Mouse (Mus musculus) neural tube, embryonic 12.5 days (tissue): Measurements from ENCODE around the gene Ccdc51. TPM values are rescaled to one million over a fixed set of nuclear protein-coding genes. Genes with fewer than 3 reads are reported as not detected.

Experiments used
- polyA plus RNA-seq: library from polyadenylated mRNA; unstranded; fragments of >200 nt; fragmentation: Nextera tagmentation; extraction: Ambion mirVana; gene quantifications from 2 replicates; pipeline ENCODE4 v1.2.1, GENCODE M21; 2016

The Ccdc51 gene
- polyA plus RNA-seq, 1 experiment from 2014 or later = 14.5 TPM

Other genes with a start within 250 kb of the Ccdc51 start
- 10.8 and 11.9 TPM in 2 replicates for gene Slc26a6, start 229.2 kb upstream of the Ccdc51 start, polyA plus RNA-seq
- gene Tmem89, start 167.9 kb upstream of the Ccdc51 start, polyA plus RNA-seq = not detected in 2 replicates
- gene Uqcrc1, start 145.9 kb upstream of the Ccdc51 start, polyA plus RNA-seq = 401 and 409 TPM in 2 replicates
- 1.6 and 1.9 TPM in 2 replicates for gene Col7a1, start 128.9 kb upstream of the Ccdc51 start, polyA plus RNA-seq
- not detected in 2 replicates for gene Ucn2, start 96.5 kb upstream of the Ccdc51 start, polyA plus RNA-seq
- gene Pfkfb4, start 90.7 kb upstream of the Ccdc51 start, polyA plus RNA-seq = 22.9 and 23.9 TPM in 2 replicates
- 44.4 and 45.0 TPM in 2 replicates for gene Shisa5, start 43.9 kb upstream of the Ccdc51 start, polyA plus RNA-seq
- gene Trex1, start 22.8 kb upstream of the Ccdc51 start, polyA plus RNA-seq = 8.9 and 10.6 TPM in 2 replicates
- 29.8 and 30.1 TPM in 2 replicates for gene Atrip, start 8.4 kb upstream of the Ccdc51 start, polyA plus RNA-seq
- 739 and 773 TPM in 2 replicates for gene Tma7, start 94 bp downstream of the Ccdc51 start, polyA plus RNA-seq
- 33.3 and 38.3 TPM in 2 replicates for gene Plxnb1, start 12.9 kb downstream of the Ccdc51 start, polyA plus RNA-seq
- gene Fbxw21, start 79.5 kb downstream of the Ccdc51 start, polyA plus RNA-seq = not detected in 2 replicates
- gene Fbxw13, start 113.5 kb downstream of the Ccdc51 start, polyA plus RNA-seq = not detected in 2 replicates
- gene Fbxw20, start 152.3 kb downstream of the Ccdc51 start, polyA plus RNA-seq = not detected in 2 replicates
- gene Fbxw14, start 205.2 kb downstream of the Ccdc51 start, polyA plus RNA-seq = not detected in 2 replicates